Mouse (Mus musculus) brain, embryonic 14.5 days (tissue): ENCODE results near the gene Dnajc11. TPM values are rescaled to one million over a fixed set of nuclear protein-coding genes. Genes with fewer than 3 reads are reported as not detected.

Experiments used
- DNase-seq: peaks from one replicate; pipeline ENCODE4 v3.0.0-alpha.2; 2011; ENCODE audit warnings: low read depth
- CTCF ChIP-seq: fragments of 200-500 bp; IDR thresholded peaks from 2 replicates; pipeline ENCODE4 v1.5.1; 2012; ENCODE audit warnings: inconsistent platforms, mild to moderate bottlenecking, moderate library complexity, borderline replicate concordance; ENCODE audit not compliant: insufficient read depth, insufficient read length; ENCODE audit errors: extremely low read depth
- POLR2A ChIP-seq: fragments of 200-500 bp; IDR thresholded peaks from 2 replicates; pipeline ENCODE4 v1.6.1; 2012; ENCODE audit warnings: mild to moderate bottlenecking, inconsistent platforms, borderline replicate concordance; ENCODE audit not compliant: poor library complexity, insufficient read depth, insufficient read length, severe bottlenecking; ENCODE audit errors: extremely low read depth
- polyA plus RNA-seq: library from polyadenylated mRNA; depleted of rRNA; stranded (reverse); fragments of >200 nt; gene quantifications from 2 replicates; pipeline ENCODE4 v1.2.3, GENCODE M21; 2012

Gene Dnajc11
- polyA plus RNA-seq, 1 experiment: 84.0 TPM

DNA sequence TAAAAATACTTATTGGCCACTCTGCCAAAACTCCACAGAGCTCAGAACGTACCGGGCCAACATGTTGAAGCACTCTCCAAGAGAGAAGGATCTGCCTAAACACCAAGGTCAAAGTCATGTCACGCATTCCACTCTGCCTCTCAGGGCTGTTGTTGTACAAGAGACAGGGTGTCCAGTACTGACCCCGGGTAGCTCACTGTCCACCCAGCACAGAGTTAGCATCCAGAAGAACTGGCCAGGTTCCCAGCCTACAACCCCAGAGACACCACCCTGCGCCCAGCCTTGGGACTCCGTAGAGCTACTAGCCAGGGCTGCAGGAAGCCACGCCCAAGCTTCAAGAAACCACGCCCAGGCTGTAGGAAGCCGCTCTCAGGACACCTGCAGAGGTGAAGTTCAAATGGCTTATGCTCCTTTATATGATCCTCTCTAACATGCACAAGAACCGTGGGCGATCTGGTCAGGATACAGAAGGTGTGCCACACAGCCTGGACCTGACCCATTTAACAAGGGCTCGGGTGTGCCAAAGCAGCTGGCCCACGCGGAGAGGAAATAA, 30.7 kb upstream of the Dnajc11 start:
- no peak for DNase-seq
- no peak for TF ChIP-seq POLR2A
- no peak for TF ChIP-seq CTCF

DNA sequence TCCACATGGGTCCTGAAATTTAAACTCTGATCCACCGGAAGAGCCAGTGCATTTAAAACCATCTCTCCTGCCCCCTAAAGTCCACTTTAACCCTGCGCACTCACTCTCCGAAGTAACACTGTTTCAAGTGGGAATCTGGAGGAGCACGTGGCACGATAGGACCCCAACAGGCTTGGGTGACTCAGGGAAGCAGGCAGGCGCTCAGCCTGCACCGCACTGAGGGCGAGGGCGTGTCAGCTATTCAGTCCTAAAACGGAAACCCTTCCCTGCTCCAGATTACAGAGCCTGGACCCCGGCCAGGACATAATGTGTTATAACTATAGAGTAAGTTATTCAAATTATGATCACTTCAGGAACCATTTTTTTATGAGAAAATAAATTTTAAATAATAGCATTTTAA, 29.4 kb upstream of the Dnajc11 start:
- DNase-seq: no peak

DNA sequence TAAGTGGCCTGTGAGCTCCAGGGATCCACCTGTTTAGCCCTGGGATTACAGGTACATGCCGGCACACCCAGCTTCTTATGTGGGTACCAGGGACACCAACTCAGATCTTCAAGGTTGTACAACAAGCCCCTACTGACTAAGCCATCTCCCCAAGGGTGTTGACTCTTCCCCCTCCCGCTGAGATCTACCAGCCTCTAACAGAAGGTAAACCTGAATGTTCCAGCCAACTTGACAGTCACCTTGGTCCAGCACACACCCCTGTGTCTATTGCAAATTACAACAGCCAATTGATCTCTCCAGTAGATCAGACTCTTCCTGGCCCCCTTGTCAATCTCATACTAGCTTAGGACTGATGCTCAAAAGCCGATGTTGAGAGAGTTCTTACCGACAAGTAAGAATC, 27.9 kb upstream of the Dnajc11 start:
- DNase-seq: no peak
- no peak for TF ChIP-seq CTCF
- no peak for TF ChIP-seq POLR2A

More for the DNA sequence above, 29.4 kb upstream of the Dnajc11 start:
- TF ChIP-seq CTCF: no peak
- TF ChIP-seq POLR2A: no peak

DNA sequence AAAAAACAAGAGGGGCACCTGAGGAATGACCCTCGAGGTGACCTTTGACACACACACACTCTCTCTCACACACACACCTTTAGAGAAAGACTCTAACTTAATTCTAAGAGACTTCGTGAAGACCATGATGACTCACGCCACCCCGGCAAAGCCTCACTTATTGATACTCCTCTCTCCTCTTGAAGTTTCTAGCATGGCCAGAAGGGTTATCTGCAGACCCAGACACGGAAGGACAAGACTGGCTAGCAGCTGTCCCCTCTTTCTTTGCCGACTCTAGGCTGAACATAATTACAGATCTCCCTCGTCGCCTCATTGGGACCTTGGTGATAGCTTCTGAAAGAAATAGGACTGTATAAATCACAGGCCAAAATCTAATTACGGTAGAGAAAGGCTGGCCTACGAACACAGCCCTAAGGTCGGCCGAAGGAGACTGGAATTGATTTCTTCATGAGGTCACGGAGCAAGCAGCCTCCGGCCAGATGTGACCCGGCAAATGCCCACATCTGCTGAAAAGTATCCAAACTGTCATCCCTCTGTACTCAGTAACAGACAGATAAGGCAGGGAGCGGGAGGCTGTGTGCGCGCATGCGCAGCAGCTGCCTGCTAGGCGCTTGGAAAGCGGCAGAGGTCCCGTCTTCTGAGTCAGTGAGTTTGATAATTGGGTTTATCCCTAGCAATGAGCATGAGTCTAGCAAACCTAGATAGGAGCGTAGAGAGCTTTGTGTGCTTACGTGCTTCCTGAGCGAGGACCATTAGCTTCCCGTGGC, 25.7 kb upstream of the Dnajc11 start:
- DNase-seq: peak; percentile 31
- TF ChIP-seq POLR2A: no peak

DNA sequence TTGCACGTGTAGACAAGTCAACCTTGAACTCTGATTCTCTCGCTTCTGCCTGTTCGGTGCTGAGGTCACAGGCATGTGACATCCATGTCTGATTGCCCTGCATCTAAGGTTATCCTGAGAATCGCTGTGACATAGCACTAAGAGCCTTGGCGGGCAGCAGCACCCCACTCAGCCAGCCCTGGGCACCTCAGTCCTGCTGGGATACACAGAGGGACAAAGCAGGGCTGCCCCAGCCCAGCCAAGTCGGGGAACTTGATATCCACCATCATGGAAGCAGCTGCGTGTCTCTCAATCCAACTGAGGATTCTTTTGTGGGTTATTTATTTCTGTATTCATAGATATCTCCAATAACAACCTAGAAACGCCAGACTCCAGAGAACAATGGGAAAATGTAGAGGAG, 24.7 kb upstream of the Dnajc11 start:
- no peak for DNase-seq
- TF ChIP-seq CTCF: no peak
- no peak for TF ChIP-seq POLR2A

DNA sequence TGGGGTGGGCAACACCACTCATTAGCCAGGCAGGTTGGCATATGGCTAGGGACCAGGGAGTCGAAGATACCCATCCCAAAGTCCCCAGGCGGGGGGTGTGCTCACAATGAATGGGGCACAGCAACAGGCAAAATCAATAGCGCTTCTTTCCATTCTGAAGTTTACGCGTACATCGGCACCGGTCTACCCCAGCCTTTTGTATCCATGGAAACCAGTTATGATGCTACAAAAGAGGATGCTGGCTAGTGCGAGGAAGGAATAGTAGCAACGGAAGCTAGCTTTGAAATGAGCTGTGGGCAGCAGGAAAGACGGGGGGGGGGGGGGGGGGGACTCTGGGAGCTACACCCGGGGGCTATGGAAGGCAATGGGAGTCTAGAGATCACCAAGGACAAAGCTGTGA, 17.2 kb upstream of the Dnajc11 start:
- peak; percentile 35 for DNase-seq
- no peak for TF ChIP-seq POLR2A
- TF ChIP-seq CTCF: no peak

DNA sequence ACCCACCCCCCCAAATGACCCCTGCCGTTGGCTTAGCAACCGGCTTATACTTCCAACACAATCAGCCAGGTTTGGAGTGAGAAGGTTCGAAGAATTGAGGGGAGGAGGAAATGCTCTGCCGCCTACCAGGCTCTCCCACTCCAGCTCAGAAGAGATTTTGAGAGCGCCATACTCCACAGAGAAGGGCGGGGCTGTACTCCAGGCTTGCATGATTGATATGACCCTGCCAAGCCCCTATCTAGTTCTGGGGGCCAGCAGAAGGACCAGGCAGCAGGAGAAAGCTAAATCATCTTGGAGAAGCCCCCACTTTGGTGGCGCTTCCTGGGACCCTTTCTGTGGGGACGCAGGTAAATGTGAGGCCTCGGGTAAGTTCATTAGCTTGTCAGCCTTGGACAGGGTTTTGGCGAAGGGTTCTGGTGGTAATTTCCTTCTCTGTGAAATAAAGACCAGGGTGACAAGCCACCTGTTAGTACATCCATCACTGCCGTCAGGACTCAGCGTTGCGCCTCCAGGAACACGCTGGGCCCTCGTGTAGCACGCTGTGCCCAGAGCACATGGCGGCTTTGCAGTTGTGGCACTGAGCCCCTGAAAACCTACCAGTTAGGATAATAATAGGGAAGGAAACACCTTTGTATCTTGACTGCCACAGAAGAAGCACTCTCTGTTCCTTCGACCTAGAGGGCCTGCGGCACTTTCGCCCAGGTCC, 14.2 kb upstream of the Dnajc11 start:
- TF ChIP-seq CTCF (no peak), POLR2A (no peak)
- DNase-seq: no peak

DNA sequence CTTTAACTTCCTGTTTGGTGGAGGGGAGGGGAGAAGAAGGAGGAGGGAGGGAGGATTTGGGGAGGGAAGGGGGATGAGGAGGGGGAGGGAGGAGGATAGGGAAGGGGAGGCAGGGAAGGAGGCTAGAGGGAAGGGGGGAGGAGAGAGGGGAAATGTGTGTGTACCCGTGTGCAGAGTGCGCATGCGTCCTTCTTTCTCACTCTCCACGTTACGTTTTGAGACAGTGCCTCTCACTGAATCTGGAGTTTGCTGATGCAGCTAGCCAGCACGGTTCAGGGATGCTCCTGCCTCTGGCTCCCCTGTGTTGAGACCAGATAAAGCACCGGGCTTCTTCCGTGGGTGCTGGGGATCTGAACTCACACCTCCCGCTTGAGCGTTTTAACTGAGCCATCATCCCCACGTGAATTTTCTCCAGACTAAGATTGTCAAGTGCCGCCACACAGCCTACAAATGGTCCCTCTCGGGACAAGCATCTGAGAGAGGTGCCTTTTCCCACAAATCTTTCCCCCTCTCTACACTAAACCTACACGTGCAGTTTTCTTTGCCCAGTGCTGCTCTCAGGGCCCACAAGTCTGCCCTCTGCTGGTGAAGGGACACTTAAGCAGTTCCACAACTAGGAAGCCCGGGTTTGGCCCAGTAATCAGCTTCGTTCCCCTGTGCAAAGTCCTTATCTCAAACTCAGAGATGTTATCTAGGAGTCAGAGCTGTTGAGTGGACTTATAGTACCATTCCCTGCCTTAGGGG, 13.4 kb upstream of the Dnajc11 start:
- TF ChIP-seq POLR2A (no peak), CTCF (peak; percentile 89)
- peak; percentile 82 for DNase-seq

DNA sequence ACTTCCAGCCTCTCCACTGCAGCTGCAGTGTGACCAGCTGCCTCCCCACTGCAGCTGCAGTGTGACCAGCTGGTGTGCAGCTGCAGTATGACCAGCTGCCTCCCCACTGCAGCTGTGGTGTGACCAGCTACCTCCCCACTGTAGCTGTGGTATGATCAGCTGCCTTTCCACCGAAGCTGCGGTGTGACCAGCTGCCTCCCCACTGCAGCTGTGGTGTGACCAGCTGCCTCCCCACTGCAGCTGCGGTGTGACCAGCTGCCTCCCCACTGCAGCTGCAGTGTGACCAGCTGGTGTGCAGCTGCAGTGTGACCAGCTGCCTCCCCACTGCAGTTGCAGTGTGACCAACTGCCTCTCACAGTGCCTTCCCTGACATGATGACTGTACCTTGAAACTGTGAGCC, 11.4 kb upstream of the Dnajc11 start:
- TF ChIP-seq POLR2A (no peak), CTCF (no peak)
- DNase-seq: no peak

DNA sequence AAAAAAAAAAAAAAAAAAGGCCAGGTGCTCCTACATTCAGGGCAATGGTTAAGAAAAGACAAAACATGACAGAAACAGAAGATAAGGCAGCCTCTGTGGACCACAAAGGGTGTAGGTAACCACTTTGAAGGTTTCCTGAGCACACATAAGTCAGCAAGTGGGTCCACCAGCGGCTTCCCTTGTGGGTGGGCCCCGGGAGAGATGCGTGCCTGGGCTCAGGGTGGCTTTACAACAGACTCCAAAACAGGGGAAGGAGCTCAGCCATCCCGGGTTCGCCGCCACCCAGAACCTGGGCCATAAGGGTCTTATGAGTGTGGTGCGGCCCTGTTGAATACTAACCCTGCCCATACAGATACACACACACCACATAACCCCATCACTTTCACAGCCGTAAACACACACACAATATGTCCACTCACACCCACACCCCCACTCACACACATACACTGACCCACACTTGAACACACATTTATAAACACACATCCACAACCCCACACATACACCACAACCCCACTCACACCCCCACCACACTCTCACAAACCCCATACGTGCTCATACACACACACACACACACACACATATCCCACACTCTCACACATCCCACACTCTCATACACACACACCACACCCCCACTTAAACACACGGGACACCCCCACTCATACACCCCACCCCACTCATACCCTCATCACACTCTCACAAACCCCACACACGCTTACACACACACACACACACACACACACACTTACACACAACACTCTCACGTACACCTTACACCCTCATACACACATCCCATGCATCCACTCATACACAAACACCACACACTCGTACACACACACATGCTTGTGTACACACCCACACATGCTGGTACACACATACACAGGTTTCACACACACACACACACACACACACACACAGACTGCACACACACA, 651 bp upstream of the Dnajc11 start:
- TF ChIP-seq POLR2A (no peak), CTCF (no peak)
- DNase-seq: no peak

DNA sequence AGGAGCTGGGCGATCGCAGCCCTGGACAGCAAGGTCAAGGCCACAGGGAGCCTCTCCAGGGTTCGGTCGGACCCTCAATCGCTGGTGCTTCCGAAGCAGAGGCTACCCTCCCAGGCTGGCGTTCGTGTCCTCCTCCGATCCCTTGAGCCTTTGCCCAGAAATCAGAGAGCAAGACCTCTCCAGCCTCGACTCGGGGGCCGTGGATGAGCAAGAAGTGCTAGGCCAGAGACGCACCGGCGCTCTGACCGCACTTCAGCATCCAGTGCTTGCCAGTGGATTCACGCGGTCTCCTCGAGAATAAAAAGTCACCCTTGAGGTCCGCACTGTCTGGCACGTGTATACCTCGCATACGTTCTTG, 703 bp downstream of the Dnajc11 start:
- no peak for TF ChIP-seq CTCF
- no peak for TF ChIP-seq POLR2A
- no peak for DNase-seq

DNA sequence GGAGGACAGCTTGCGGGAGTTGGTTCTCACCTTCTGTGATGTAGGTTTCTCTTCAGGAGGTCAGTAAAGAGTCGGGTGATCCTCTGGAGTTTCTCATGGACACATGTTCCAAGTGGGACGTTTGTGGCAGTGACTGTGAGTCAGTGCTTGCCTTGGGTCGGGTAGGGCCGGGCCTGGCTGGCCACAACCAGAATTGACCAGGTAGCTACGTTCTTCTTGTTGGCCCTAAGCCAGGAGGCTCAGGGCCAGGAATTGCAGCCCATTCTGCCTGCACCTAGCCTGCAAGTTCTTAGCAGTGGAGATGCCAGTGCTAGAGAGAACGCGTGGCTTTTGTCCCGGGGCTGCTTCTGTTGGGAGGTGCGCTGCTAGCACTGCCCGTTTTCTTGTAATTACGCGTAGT, 4.0 kb downstream of the Dnajc11 start:
- TF ChIP-seq POLR2A (no peak), CTCF (no peak)
- no peak for DNase-seq
